Mouse (Mus musculus) cerebellum, postnatal 4 days (tissue): Measurements from ENCODE around the gene Slc26a8.
A peak's percentile ranks its signal among the peaks of the same experiment; 100 is the strongest.
"Not testable (repeated sequence)": the region's sequence is repeated elsewhere in the genome, so short reads cannot be mapped to it uniquely, and the experiment has no call there.

Source experiments
- DNase-seq, 2 experiments: peaks; one replicate each; pipeline ENCODE4 v3.0.0; 2022; ENCODE audit warnings: low spot score in 2 of 2, mixed read lengths in 1 of 2

The Slc26a8 gene

GRCm38 (mm10) chr17:28689586-28690283 is at the start of gene Slc26a8:
Gene Slc26a8 (minus strand): TSS chr17:28690233.
- peak in 1 of 2 experiments; percentile 18 for DNase-seq

- DNase-seq, result no peak
Measured at GRCm38 (mm10) chr17:28739244-28739643, 49.2 kb upstream of the Slc26a8 start.

GRCm38 (mm10) chr17:28737973-28738372 is 47.9 kb upstream of the Slc26a8 start:
- DNase-seq, result no peak

- no peak for DNase-seq
Measured at GRCm38 (mm10) chr17:28736486-28736885, 46.5 kb upstream of the Slc26a8 start.

- no peak for DNase-seq
Measured at GRCm38 (mm10) chr17:28735317-28736105, 45.5 kb upstream of the Slc26a8 start.

- DNase-seq, result not testable (repeated sequence)
Measured at GRCm38 (mm10) chr17:28727511-28727910, 37.5 kb upstream of the Slc26a8 start.

- no peak for DNase-seq
Measured at GRCm38 (mm10) chr17:28725783-28726182, 35.8 kb upstream of the Slc26a8 start, which contains the start of gene AC170998.1. Gene AC170998.1 (plus strand): TSS chr17:28726083.

- DNase-seq, result no peak
Measured at GRCm38 (mm10) chr17:28717535-28717934, 27.5 kb upstream of the Slc26a8 start.

- no peak for DNase-seq
Measured at GRCm38 (mm10) chr17:28715832-28716548, 26.0 kb upstream of the Slc26a8 start.

GRCm38 (mm10) chr17:28714006-28714405 is 24.0 kb upstream of the Slc26a8 start:
- DNase-seq, result no peak

GRCm38 (mm10) chr17:28712305-28712704 is 22.3 kb upstream of the Slc26a8 start:
- DNase-seq, result no peak

- DNase-seq, result no peak
Measured at GRCm38 (mm10) chr17:28711237-28711636, 21.2 kb upstream of the Slc26a8 start.

- no peak for DNase-seq
Measured at GRCm38 (mm10) chr17:28710291-28710688, 20.3 kb upstream of the Slc26a8 start.

GRCm38 (mm10) chr17:28709552-28710290 is 19.7 kb upstream of the Slc26a8 start:
- DNase-seq, result no peak

GRCm38 (mm10) chr17:28708989-28709388 is 19.0 kb upstream of the Slc26a8 start:
- no peak for DNase-seq

- no peak for DNase-seq
Measured at GRCm38 (mm10) chr17:28707816-28708215, 17.8 kb upstream of the Slc26a8 start.

- DNase-seq, result no peak
Measured at GRCm38 (mm10) chr17:28707136-28707627, 17.1 kb upstream of the Slc26a8 start.

- no peak for DNase-seq
Measured at GRCm38 (mm10) chr17:28706697-28707096, 16.7 kb upstream of the Slc26a8 start.

GRCm38 (mm10) chr17:28702646-28703045 is 12.6 kb upstream of the Slc26a8 start:
- no peak for DNase-seq

GRCm38 (mm10) chr17:28701737-28702136 is 11.7 kb upstream of the Slc26a8 start:
- DNase-seq, result no peak

- DNase-seq, result no peak
Measured at GRCm38 (mm10) chr17:28701171-28701570, 11.1 kb upstream of the Slc26a8 start.
